Mouse (Mus musculus): ENCODE results near the gene Jmjd6. TPM values are rescaled to one million over a fixed set of nuclear protein-coding genes. Genes with fewer than 3 reads are reported as not detected.

The Jmjd6 gene
- polyA plus RNA-seq, 2 experiments = 14.8 to 24.7 TPM

DNA sequence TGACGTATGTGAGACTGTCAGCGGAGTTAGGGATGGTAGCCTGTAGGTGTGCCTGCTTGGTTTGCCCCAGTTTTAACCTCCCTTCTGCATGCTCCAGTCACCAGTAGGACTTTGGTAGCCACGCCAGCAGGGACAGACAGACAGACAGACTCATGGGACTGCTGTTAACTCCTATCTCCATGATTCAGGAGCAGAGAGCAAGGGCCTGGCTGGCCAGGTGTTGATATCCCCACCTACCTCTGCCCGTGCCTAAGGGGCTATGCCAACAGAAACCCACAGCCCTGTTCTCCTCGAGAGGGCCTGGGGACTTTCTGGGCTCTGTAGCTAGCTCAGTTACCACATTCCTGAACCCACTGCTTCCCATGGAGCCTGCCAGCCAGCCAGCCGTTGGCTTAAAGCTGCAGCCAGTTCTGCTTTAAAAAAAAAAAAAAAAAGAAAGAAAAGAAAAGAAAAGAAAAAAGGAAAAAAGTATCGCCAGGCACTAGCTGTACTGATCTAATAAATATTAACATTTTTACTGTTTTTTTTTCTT, 28.3 kb downstream of the Jmjd6 start:
- no peak overlapping the region for H3K4me2 ChIP-seq (ENCODE audit: low read depth)
- no peaks in the 10 kb centered on the region for H3K36me3 ChIP-seq (replicated peaks; ENCODE audit: control insufficient read depth, insufficient read depth, low read depth)
- H3K4me1 ChIP-seq (replicated peaks; ENCODE audit: control insufficient read depth in 2 of 2, insufficient read depth in 2 of 2, low read length in 1 of 2) = no peaks in the 10 kb centered on the region
- DNase-seq (ENCODE audit: low read depth in 3 of 3, low spot score in 3 of 3) = no peak
- no peak overlapping the region for H3K9ac ChIP-seq (replicated peaks)
- 46% methylated on average over 7 of the region's 7 CpGs for WGBS (ENCODE audit: insufficient replicate concordance)
- ATAC-seq (ENCODE audit: insufficient read depth) = no peak
- H3K27me3 ChIP-seq (ENCODE audit: control insufficient read depth, insufficient read depth, low read length) = no peaks in the 10 kb centered on the region
- no peak overlapping the region for H3K4me3 ChIP-seq (ENCODE audit: insufficient read depth in 1 of 2, low read depth in 2 of 2, low read length in 2 of 2)
- no peak overlapping the region for H3K27ac ChIP-seq
- H3K9me3 ChIP-seq (ENCODE audit: control insufficient read depth, low read length) = no peaks in the 10 kb centered on the region
- TF ChIP-seq EP300 (IDR thresholded peaks at IDR 0.05; ENCODE audit: low read depth) (no peak), CTCF (IDR thresholded peaks at IDR 0.05; ENCODE audit: low read depth) (no peak)

DNA sequence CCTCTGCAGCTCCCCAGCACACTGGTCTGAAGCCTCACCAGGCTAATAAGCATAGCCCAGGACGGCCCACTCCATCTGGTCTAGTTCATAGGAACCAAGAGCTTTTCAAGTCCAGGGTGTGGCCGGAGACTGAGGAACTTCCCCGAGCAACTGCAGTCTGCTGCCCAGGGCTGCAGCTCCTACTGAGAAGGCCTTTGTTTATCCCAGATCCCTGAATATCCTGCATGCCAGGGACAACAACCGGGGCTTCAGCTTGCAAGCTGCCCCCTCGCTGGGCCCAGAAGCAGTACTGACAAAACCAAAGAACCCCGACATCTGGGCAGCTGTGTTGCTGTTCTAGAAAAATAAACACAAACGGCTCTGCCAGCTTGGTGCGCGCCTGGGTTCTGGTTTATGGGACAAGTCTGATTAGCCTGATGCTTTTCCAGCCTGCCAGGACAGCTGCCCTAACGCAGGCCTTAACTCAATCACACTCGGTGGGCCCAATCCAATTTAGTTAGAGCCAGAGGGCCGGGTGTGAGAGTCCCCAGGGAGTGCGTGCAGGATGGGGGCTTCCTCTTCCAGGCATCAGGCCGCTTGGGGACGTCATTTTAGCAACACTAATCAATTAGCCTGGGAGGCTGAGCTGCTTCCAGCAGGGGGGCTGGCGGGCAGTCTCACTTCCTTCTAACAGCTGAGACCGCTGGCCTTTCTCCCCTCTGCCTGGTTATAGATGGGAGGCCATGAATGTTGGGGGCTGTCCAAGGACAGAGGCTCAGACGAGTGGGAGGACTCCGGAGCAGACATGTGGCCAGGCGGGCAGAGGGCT, 29.0 kb downstream of the Jmjd6 start:
- H3K9ac ChIP-seq (replicated peaks) = no peak overlapping the region
- TF ChIP-seq EP300 (IDR thresholded peaks at IDR 0.05; ENCODE audit: low read depth) = no peak
- TF ChIP-seq CTCF (IDR thresholded peaks at IDR 0.05; ENCODE audit: low read depth) = no peak
- whole genome bisulfite sequencing (ENCODE audit: insufficient replicate concordance) = 40% methylated on average over 20 of the region's 20 CpGs
- H3K4me3 ChIP-seq (ENCODE audit: insufficient read depth in 1 of 2, low read depth in 2 of 2, low read length in 2 of 2) = no peak overlapping the region
- no peak for ATAC-seq (ENCODE audit: insufficient read depth)
- DNase-seq (ENCODE audit: low read depth in 3 of 3, low spot score in 3 of 3) = no peak
- no peaks in the 10 kb centered on the region for H3K27me3 ChIP-seq (ENCODE audit: control insufficient read depth, insufficient read depth, low read length)
- no peaks in the 10 kb centered on the region for H3K4me1 ChIP-seq (replicated peaks; ENCODE audit: control insufficient read depth in 2 of 2, insufficient read depth in 2 of 2, low read length in 1 of 2)
- no peaks in the 10 kb centered on the region for H3K36me3 ChIP-seq (replicated peaks; ENCODE audit: control insufficient read depth, insufficient read depth, low read depth)
- H3K4me2 ChIP-seq (ENCODE audit: low read depth) = no peak overlapping the region
- no peak overlapping the region for H3K27ac ChIP-seq
- H3K9me3 ChIP-seq (ENCODE audit: control insufficient read depth, low read length) = no peaks in the 10 kb centered on the region

DNA sequence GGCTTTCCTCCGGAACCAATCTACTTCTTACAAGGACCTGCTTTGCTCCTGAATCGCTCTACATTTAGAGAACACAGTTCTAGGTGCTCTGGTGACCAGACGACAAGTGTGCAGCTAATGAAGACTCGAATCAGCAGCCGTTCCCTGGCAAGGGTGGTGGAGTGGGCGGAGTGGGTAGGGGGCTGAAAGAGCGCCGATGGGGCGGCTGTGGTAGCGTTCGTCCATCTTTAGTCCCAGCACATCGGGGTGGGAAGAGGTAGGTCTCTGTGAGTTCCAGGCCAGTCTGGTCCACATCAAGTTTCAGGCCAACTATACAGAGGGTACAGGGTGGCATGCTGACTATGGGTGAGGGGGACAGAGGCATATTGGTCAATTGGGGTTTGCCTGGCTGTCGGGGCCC, 29.6 kb downstream of the Jmjd6 start:
- Histone ChIP-seq H3K36me3 (replicated peaks; ENCODE audit: control insufficient read depth, insufficient read depth, low read depth) (no peaks in the 10 kb centered on the region), H3K4me2 (ENCODE audit: low read depth) (no peak overlapping the region), H3K4me3 (ENCODE audit: insufficient read depth in 1 of 2, low read depth in 2 of 2, low read length in 2 of 2) (no peak overlapping the region), H3K27me3 (ENCODE audit: control insufficient read depth, insufficient read depth, low read length) (no peaks in the 10 kb centered on the region), H3K9ac (replicated peaks) (no peak overlapping the region), H3K27ac (no peak overlapping the region), H3K9me3 (ENCODE audit: control insufficient read depth, low read length) (no peaks in the 10 kb centered on the region), H3K4me1 (replicated peaks; ENCODE audit: control insufficient read depth in 2 of 2, insufficient read depth in 2 of 2, low read length in 1 of 2) (no peaks in the 10 kb centered on the region)
- ATAC-seq (ENCODE audit: insufficient read depth) (no peak), DNase-seq (ENCODE audit: low read depth in 3 of 3, low spot score in 3 of 3) (no peak)
- 75% methylated on average over 13 of the region's 13 CpGs for WGBS (ENCODE audit: insufficient replicate concordance)
- TF ChIP-seq EP300 (IDR thresholded peaks at IDR 0.05; ENCODE audit: low read depth) (no peak), CTCF (IDR thresholded peaks at IDR 0.05; ENCODE audit: low read depth) (no peak)

DNA sequence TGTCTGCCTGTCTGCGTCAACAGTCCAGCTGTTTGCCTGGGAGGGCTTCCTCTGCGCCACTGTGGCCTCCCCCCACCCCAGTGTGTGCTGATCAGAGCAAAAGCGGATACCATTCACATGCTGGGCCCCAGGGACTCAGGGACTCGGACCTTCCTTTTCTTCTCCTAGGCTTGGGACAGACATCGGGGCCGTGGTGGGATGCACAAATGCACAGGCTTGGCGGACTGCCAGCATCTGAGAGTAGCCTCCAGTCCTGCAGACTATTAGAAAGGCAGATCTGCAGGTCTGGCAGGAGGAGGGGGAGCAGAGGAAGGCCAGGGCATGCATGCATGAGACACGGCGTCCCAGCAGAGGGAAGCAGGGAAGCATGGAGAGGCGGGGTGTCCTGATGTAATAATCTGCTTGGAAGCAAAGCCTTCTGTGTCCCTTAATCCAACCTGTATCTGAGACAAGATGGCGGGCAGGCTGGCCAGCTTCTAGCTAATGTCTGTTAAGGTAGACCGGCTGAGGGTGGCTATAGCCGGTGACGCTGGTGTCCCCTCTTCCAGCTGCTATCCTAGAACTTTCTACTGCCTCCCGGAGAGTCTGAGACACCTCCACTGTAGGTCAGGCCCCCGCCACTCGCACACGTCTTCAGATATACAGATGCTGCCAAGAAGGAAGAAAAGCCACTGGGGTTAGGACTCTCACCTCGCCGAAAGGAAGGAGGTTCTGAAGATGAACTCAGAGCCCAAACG, 30.3 kb downstream of the Jmjd6 start:
- DNase-seq (ENCODE audit: low read depth in 3 of 3, low spot score in 3 of 3) = no peak
- Histone ChIP-seq H3K4me2 (ENCODE audit: low read depth) (no peak overlapping the region), H3K4me3 (ENCODE audit: insufficient read depth in 1 of 2, low read depth in 2 of 2, low read length in 2 of 2) (no peak overlapping the region), H3K9me3 (ENCODE audit: control insufficient read depth, low read length) (no peaks in the 10 kb centered on the region), H3K4me1 (replicated peaks; ENCODE audit: control insufficient read depth in 2 of 2, insufficient read depth in 2 of 2, low read length in 1 of 2) (no peaks in the 10 kb centered on the region), H3K36me3 (replicated peaks; ENCODE audit: control insufficient read depth, insufficient read depth, low read depth) (no peaks in the 10 kb centered on the region), H3K27ac (no peak overlapping the region), H3K27me3 (ENCODE audit: control insufficient read depth, insufficient read depth, low read length) (no peaks in the 10 kb centered on the region), H3K9ac (replicated peaks) (no peak overlapping the region)
- no peak for ATAC-seq (ENCODE audit: insufficient read depth)
- TF ChIP-seq CTCF (IDR thresholded peaks at IDR 0.05; ENCODE audit: low read depth) (no peak), EP300 (IDR thresholded peaks at IDR 0.05; ENCODE audit: low read depth) (no peak)
- 70% methylated on average over 19 of the region's 21 CpGs for WGBS (ENCODE audit: insufficient replicate concordance)
